Mouse (Mus musculus) retina, embryonic 14.5 days (tissue): ENCODE results near the gene Bloc1s6.

ENCODE experiments used
- DNase-seq: peaks from one replicate; pipeline ENCODE4 v3.0.0-alpha.2; 2015; ENCODE audit warnings: low spot score

Bloc1s6 gene

DNA sequence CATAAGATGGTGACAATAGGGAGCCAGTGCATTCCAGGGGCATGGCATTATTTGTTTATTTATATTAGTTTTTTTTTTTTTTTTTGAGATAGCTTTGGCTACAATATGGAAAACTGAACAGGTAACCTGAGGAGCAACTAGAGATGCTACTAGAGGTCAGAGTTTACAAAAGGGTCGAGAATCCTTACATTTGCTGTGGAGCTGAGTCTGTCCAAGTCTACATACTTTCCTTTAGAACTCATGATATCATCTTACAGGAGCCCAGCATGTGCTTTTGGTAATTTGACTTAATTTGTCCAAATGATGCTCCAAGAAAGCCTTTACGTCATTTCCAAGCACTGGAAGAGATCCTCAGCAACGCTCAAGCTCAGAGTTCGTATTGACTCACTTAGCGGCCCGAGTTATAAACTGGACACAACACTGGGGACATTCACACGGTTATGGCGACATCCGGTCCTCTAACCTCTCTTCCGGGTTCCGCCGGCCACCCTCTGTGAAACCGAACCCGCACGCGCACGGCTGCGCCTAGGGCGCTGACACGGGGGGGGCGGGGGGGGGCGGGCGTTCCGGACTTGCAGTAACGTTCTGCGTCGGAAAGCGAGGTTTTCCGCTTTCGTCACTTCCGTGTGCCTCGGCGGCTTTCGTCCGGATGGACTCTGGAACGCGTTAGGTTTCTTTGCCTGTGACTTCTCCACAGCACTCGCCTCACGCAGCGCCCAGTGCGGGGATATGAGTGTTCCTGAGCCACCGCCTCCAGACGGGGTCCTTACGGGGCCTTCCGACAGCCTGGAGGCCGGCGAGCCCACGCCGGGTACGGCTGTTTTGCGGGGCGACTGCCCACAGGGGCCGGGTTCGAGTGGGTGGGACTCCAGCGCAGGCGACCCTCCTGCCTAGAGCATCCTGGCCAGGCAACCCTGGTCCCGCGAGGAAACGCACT lies at the start of gene Bloc1s6:
Gene Bloc1s6, plus strand, starts transcription at position 610 of the 937 bp plus-strand sequence.
- DNase-seq = peak; percentile 94

DNA sequence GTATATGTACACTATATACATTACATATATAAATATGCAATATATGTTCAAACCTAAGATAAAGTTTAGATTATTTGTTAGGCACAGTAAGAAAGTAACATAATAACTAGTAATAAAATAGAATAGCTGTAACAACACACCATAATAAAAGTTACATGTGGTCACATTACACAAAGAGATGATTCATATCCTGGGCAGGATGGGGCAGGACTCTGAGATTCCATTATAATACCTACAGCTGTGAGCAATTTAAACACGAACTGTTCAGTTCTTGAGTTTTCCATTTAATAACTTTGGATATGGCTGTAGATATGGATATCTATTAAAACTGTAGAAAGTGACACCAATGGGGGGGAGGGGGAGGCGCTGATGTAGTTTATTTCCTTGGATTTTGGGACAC lies 40.8 kb upstream of the Bloc1s6 start:
- no peak for DNase-seq

DNA sequence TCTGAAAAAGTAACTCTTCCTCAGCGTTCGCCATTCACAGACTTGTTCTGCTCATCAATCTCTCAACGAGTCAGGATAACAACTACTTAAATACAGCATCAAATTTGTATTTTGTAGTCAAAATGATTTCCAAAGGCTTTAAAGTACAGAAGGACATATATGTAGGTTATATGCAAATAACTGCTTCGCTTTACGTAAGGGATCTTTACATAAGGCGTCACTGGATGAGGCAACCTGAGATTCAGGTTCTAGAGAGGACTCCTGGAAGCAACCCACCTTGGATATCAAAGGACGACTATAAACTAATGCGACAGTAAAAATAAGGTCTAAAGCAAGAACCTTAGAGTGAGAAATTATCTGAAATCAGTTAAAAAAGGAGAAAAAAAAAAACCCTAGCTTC lies 37.3 kb upstream of the Bloc1s6 start:
- no peak for DNase-seq

DNA sequence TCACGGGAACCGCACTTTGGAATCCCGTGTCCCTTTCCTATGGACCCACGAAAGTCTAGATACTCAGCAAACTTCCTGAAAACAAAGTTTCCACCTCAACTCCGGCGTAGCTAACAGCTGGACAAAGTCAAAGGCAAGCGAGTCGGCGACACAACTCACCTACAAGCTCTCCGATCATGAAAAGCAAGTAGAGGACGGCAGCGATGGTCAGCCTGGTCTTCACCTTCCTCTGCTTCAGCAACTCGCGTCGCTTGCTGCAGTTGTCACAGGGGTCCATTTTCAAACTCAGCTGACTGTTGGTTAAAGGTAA lies 36.5 kb upstream of the Bloc1s6 start:
- DNase-seq = no peak

DNA sequence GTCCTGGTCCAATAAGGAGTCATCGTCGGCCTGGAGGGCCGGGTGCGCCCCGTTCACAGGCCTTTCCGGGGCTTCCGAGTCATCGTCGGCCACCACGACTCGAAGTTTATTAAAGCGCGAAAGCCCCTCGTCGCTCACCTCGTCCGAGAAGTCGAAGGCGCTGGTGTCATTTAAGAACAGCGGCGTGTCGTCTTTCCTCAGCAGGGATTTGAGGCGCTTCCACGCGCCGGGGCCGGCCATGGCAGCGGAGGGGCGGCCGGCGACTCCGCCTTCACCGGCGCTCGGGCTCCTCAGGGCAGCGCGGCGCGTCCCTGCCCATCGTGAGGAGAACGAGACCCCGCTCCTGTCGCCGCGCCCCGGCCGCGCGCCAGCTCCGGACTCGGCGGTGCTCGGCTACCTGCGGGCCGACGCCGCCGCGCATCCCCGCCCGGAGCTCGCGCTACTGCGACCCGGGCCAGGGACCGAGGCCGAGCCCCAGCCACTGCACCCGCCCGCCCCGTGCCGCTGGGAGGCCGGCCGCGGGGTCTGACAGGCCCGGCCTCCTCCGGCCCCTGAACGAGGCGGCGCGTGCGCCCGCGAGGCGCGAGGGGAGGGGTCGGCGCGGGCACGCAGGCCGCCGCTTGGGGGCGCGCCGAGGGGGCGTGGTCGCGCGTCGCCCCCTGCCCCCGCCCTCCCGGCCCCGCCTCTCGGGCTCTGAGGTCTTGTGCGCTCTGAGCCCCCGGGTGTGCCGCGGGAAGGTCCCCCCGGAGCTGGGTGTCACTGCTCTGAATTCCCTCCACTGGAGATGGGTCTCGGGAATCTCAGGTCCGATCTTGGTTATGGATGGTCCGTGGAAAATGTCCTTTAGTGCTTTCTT lies 35.9 kb upstream of the Bloc1s6 start, which contains the start of gene Slc30a4:
Gene Slc30a4, minus strand, starts transcription at position 483 of the 856 bp plus-strand sequence.
- peak; percentile 84 for DNase-seq

DNA sequence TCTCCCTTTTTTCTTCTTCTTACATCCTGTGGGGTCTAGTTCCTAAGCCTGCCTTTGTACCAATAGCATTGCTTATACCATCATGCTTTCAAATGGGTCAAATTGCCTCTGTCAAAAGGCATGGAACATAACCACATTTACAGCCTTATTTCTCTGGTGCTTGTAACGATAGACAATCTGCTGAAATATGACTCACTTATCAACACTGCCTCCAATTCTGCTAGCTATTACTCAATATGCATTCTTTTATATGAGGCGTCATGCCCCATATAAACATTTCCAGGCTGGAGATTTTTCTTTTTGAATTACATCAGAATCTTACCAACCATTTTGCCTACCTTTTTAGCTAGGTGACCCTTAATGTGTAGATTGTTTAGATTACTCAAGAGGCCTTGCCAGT lies 33.7 kb upstream of the Bloc1s6 start:
- DNase-seq = no peak

DNA sequence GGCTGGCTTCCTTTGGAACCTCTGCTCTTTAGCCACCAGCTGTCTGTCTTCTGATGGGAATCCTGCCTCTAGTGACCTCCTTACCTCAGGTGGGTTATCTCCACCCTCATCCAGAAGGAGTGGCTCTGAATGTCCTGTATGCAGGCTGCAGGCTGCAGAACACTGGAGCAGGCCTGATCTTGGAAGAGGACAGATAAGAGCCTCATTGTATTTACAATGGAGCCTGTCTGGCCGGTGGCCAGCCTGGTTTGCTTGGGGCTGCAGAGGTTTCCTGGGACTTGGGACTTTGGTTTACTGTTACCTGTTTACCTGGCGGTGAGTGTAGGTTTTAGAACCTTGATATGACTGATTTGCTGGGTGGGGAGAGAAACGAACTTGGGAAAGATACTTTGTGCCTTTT lies 30.2 kb upstream of the Bloc1s6 start:
- DNase-seq = no peak

DNA sequence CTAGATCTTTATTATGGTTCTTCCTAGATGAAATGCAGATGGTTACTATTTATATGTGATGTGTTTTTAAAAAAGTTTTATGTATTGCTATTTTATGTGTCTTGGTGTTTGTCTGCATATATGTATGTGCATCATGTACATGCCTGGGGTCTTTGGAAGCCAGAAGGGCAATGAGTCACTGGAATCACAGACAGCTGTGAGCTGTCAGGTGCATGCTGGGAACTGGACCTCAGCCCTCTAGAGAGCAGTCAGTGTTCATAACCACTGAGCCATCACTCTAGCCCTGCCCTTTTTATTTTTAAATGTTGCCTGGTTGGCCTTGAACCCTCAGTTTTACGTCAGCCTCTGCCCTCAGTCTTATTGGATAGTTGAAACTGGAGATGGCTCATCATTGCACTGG lies 29.1 kb upstream of the Bloc1s6 start:
- no peak for DNase-seq

DNA sequence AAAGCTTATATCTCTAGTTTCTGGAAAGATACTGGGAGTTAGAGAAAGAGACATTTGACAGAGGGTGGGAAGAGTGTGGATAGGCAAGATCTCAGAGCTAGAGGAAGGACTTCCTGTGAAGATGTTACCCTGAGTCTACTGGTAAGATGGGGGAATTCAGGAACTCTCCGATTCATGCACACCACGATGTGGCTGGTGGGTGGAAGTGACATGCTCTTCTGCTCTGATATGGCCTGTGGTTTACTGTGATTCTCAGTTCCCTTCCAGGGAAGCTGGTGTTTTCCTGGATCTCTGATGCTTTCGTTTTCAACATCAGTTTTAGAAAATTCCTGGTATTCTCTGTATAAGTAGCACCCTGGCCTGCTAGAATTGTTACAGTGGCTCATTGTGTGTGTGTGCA lies 26.4 kb upstream of the Bloc1s6 start:
- no peak for DNase-seq

DNA sequence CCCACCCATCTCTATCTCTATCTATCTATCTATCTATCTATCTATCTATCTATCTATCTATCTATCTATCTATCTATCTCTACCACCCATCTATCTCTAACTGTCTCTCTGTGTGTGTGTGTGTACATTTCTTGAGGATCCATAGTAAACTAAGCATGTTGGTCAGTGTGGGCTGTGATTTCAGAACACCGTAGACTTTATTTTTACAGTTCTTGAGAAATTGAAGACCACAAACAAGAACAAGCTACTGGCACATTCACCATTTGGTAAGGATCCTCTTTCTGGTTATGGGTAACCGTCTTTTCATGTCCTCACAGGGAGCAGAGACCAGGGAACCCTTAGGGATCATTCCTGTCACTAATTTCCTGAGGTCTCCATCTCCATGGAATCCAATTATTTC lies 25.5 kb upstream of the Bloc1s6 start:
- DNase-seq = no peak

DNA sequence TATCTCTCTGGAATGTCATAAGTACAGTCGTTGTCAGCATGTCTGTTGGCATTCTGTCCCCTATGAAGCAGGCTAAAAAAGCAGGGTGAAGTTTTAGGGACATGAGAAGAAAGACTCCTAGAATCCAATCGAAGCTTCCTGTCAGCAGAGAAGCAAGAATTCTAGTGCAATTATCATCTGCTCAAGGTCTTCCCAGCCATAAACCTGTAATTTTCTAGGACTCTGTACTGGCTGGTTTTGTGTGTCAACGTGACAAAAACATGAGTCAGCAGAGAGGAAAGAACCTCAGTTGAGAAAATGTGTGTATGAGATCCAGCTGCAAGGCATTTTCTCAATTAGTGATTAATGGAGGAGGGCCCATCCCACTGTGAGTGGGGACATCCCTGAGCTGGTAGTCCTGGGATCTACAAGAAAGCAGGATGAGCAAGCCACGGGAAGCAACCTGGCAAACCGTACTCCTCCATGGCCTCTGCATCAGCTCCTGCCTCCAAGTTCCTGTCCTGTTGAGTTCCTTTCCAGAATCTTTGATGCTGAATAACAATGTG lies 23.1 kb upstream of the Bloc1s6 start:
- DNase-seq = no peak

DNA sequence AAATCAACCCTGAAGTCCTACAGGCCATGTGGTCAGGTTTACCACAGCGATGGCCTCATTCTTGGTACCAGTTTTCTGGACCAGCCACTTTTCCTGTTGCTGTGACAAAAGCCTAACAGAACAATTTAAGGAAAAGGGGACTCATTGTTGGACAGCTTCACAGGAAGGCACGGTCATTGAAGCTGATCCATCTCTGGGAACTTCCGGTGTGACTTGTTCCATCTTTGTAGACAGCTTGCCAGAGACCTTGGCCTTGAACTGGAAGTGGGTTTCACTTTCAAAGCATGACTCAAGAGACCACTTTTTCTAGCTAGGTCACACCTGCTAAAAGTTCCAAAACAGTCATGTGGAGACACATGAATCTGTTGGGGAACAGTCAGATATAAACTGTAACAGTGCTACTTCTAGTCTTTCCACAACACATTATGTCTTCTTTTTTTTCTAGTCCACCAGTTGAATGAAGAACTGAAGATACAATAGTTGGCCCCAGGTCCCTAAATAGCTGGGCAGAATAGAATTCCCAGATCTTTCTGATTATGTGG lies 21.9 kb upstream of the Bloc1s6 start:
- no peak for DNase-seq

DNA sequence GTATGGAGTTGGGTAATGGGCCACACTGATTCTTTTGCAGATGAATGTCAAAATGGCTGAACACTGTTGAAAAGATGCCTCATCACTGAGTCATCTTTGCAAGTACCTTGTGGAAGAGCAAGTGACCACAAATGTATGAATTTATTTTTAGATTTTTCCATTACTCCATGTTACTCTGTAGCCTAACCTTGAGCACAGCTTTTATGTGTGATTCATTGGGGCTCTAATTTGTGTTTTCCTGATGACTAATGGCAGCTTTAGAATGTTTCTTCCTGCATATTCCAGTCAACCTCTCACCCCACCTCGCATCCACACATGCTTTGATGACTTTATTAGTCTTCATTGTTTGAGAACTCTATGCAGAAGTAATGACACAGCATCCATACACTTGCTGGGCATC lies 19.1 kb upstream of the Bloc1s6 start:
- DNase-seq = no peak

DNA sequence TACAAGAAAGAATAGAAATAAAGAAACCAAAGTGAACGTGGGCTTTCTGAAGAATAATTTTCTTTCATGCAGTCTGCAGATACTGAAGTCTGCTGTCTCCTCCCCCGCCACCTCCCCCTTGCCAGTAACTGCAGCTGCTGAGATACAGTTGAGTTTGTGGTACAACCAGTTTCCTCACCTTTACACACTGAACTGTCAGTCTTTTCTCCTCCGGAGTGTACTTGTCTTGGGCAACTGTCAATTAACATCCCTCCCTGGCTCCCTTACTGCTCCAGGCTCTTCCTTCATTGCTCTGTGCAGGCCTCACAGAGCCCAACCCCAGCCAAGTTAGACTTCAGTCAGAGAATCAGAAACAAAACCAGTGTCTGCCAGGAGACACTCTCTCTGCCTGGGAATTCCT lies 17.7 kb upstream of the Bloc1s6 start:
- DNase-seq = no peak

DNA sequence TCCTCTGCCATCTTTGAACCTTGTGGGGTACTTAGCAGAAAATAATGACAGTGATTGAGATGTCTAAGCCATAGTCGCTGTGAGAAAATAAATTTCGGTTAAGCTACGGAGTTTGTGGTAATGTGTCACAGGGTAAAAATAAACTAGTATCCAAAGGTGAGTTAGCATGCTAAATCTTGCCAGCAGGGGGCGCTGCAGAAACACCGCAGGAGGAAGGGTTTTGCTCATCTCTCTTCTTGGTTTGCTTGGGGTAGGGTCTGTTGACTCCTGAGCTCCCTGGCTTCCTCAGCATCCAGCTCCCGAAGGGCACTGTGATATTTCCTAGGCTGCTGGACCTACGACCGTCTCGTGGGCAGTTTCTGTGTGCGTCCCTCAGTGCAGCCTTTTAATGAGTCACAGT lies 12.7 kb upstream of the Bloc1s6 start:
- DNase-seq = peak; percentile 53

DNA sequence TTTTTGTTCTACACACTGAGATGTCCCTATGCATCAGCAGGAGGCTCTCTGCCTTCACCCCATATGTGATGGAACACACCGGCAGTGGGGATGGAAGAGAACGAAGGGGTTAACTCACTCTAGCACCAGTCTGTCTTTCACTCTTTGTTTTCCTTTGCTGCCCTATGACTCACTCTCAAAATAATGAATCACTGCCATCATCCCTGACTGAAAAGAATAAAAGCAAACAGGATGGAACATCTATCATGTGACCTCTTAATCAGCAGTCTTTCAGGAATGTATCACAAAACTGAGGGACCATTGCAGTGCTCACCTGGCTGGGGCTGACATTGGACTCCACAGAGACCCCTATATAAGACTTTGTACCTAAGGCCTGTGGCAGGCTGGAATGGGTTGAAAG lies 6.8 kb upstream of the Bloc1s6 start:
- DNase-seq = no peak

DNA sequence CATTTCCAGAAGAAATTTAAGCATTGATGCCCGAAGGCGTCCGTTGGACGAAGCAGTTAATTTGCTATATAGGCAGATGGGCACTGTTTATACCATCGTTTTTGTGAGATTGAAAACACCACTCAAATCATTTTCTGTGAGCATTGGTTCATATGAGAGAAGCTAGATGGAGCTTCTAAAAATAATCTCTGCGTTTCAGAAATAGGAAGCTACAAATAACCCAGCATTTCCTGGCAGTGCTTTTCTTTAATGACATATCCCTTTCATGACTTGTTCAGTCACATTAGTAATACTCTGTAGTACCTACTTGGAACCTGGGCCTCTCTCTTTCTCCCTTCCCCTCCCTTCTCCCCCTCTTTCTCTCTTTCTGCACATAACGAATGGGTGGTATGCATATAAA lies 720 bp downstream of the Bloc1s6 start:
- no peak for DNase-seq

DNA sequence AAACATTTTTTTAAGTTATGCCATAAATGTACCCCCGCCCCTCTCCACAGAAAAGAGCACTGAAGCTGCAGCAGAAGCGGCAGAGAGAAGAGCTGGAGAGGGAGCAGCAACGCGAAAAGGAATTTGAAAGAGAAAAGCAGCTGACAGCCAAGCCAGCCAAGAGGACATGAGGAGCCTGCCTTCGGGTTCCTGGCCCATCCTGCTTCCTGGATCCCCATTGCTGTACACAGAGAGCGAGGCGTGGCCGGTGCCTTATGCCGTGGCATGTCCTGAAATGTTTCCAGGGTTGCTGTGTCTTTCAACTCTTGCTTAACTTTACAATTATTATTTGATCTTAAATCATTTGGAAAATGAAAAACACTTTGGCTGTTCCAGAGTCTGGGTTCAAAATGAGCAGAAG lies 8.2 kb downstream of the Bloc1s6 start:
- DNase-seq = no peak

DNA sequence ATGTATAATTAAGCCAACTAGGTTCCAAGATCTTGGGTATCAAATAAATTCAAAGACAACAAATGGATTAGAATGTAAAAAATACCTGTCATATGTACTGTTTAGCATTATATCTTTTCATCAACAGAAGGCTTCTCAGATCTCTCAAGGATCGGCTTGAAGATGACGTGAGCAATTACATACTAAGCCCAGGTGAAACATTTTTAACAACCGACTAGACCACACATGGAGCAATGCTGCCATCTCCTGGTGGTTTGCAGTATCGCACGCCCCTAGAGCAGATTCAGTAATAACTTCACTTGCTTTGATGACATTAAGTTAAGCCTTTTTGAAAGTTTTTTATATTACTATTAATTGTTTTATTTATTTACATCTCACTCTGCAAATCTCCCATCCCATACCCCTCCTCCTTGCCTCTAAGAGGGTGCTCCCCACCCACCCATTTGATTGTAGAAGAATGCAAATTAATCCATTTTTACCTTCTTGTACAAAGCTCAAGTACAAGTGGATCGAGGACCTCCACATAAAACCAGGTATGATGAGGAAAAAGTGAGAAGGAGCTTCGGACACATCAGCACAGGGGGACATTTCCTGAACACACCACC lies 15.5 kb downstream of the Bloc1s6 start:
- peak; percentile 79 for DNase-seq

DNA sequence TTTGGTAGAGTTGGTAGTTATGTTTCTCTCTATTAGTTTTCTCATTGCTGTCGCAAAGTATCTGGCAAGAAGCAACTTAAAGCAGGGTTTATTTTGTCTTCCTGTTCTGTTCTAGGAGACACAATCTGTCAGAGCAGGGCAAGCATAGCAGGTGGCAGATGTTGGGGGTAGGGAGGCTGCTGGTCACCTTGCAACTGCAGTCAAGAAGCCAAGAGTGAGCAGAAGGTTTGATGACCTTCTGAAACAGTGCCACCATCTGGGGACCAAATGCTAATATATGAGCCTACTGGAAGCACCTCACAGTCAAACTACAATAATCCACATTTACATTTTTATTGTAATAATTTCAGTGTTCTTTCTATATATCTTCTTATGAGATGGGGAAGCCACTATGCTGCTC lies 21.5 kb downstream of the Bloc1s6 start:
- DNase-seq = no peak

DNA sequence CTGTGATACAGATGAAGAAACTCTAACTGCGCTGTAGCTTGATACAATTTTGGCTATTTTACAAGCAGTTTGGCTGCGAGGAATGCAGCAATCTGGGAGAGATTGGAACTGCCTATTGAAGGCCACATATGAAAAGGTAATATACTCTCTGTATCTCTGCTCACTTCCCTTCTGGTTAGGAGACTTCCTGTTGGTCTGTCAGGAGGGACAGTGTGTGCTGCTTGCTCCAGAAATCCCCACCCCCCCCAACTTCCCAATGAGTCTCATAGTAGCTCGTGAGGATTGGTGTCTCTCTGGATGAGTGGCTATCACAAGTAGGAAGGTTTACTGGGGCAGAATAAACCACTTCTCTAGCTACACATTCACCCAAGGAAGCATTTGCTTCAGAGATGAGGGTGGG lies 24.7 kb downstream of the Bloc1s6 start:
- no peak for DNase-seq

DNA sequence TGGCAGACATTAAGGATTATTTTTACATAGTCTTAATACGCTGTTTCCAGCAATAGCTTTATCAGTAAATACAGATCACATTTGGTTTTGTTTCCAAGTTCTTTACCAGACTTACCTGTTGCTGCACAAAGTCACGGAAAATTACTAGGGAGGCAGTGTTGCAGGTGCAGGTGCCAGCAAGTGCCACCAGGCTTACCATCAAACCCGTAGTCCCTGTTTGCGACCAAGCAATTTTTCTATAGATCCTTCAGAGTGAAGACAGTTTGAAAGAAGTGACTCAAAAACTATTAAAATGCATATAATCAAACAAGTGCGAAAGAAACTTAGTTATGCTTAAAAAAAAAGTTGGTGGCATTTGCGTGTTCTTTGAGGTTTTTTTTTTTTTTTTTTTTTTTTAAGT lies 26.2 kb downstream of the Bloc1s6 start:
- DNase-seq = no peak
